20 mouse cellular contexts compared by ENCODE assay signal in the genomic region with DNA sequence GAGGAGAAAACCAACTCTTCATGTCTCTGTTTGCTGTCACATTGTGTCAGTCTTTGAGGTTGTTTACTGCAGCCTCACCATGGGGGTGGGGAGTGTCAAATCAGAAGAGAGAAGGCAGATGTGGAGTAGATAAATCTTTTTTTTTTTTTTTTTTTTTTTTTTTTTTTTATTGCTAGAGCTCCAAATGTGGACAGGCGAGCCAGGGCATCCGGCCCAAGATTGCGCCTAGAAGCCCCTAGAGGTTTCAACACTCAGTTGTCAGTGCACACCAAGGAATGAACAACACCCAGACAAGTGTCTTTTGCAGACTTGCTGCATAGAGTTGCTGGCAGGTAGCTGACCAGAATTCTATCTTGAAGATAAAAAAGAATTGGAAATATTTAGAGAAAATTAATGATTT.
DNase-seq lines count a peak whose midpoint lies in the region; ATAC-seq and TF ChIP-seq lines count a peak whose summit lies in the region.
"Had no signal": no experiment of that assay in that cellular context is flagged by ENCODE, and none has a peak within 500 bp of the region (broad histone marks: within the 10 kb centered on the region; RNA-seq: fewer than 3 reads in every experiment).

No protein-coding gene starts in this region.

- no peak overlapping the region for H3K4me2 ChIP-seq in kidney, embryonic 16.5 days (replicated peaks; ENCODE audit: low read depth, low read length)
- H3K4me2 ChIP-seq in lung, postnatal 0 days (replicated peaks; ENCODE audit: low read depth, low read length) = no peak overlapping the region
- H3K4me2 ChIP-seq: forebrain, embryonic 13.5 days; heart, embryonic 15.5 days; hindbrain, embryonic 13.5 days had no signal

- H3K4me3 ChIP-seq in heart, embryonic 10.5 days = no peak overlapping the region
- H3K4me3 ChIP-seq in kidney, embryonic 16.5 days (ENCODE audit: low read length) = no peak overlapping the region
- H3K4me3 ChIP-seq in lung, postnatal 0 days (ENCODE audit: low read depth, low read length) = no peak overlapping the region
- H3K4me3 ChIP-seq: embryonic facial prominence, embryonic 10.5 days; forebrain, embryonic 13.5 days; heart, embryonic 15.5 days; hindbrain, embryonic 13.5 days had no signal

- H3K27me3 ChIP-seq in heart, embryonic 10.5 days (ENCODE audit: insufficient read depth, poor library complexity, severe bottlenecking) = no peaks in the 10 kb centered on the region
- H3K27me3 ChIP-seq in kidney, embryonic 16.5 days (ENCODE audit: insufficient read depth, low read length) = no peaks in the 10 kb centered on the region
- no peaks in the 10 kb centered on the region for H3K27me3 ChIP-seq in lung, postnatal 0 days (replicated peaks; ENCODE audit: insufficient read depth, low read length)
- H3K27me3 ChIP-seq: CH12.LX; forebrain, embryonic 13.5 days; heart, embryonic 15.5 days; hindbrain, embryonic 13.5 days had no signal

- no peak for TF ChIP-seq EP300 in lung, postnatal 0 days (IDR thresholded peaks at IDR 0.05)

- no peak for TF ChIP-seq CTCF in lung, postnatal 0 days (IDR thresholded peaks at IDR 0.05)

- no peaks in the 10 kb centered on the region for H3K9me3 ChIP-seq in heart, embryonic 10.5 days
- no peaks in the 10 kb centered on the region for H3K9me3 ChIP-seq in kidney, embryonic 16.5 days (ENCODE audit: low read length)
- no peaks in the 10 kb centered on the region for H3K9me3 ChIP-seq in lung, postnatal 0 days (ENCODE audit: low read length)
- H3K9me3 ChIP-seq: embryonic facial prominence, embryonic 10.5 days; forebrain, embryonic 13.5 days; heart, embryonic 15.5 days; hindbrain, embryonic 13.5 days had no signal

- 70% methylated on average over 3 of the region's 3 CpGs for WGBS in heart, embryonic 10.5 days
- WGBS in kidney, embryonic 16.5 days = 71% methylated on average over 3 of the region's 3 CpGs
- WGBS in lung, postnatal 0 days = 66% methylated on average over 3 of the region's 3 CpGs

- no peak for ATAC-seq in kidney, embryonic 16.5 days (ENCODE audit: low FRiP score, low TSS enrichment)
- ATAC-seq in lung, postnatal 0 days = no peak
- ATAC-seq: activated CD4-positive, CD25-positive, alpha-beta regulatory T cell, adult 4 months; forebrain, embryonic 13.5 days; forebrain, postnatal 0 days; hindbrain, postnatal 0 days; Patski had no signal

- H3K9ac ChIP-seq in kidney, embryonic 16.5 days (replicated peaks; ENCODE audit: low read length) = no peak overlapping the region
- no peak overlapping the region for H3K9ac ChIP-seq in lung, postnatal 0 days (replicated peaks; ENCODE audit: low read depth)
- H3K9ac ChIP-seq: forebrain, embryonic 13.5 days; forebrain, postnatal 0 days; heart, embryonic 15.5 days; hindbrain, embryonic 13.5 days had no signal

- intact Hi-C loops in heart, postnatal 10 days (cut with DNase I) = no loop called here

- DNase-seq in gastrocnemius, postnatal 10 days = peak; percentile 6
- no peak for DNase-seq in gastrocnemius, postnatal 4 days (ENCODE audit: low spot score in 2 of 2)
- DNase-seq in heart, postnatal 10 days = peak; percentile 23 to 26
- DNase-seq in heart, embryonic 10.5 days (ENCODE audit: low spot score) = no peak
- DNase-seq in kidney, postnatal 14 days = peak; percentile 3
- DNase-seq in lung, postnatal 4 days = peak; percentile 8 to 34
- DNase-seq in lung, postnatal 0 days (ENCODE audit: low spot score) = no peak
- DNase-seq: adrenal gland, postnatal 36 days; cerebellum, adult 2 months; forebrain, postnatal 0 days; kidney, adult 11 months had no signal

- no peaks in the 10 kb centered on the region for H3K4me1 ChIP-seq in heart, embryonic 10.5 days
- no peaks in the 10 kb centered on the region for H3K4me1 ChIP-seq in kidney, embryonic 16.5 days (ENCODE audit: insufficient read depth, low read length)
- no peaks in the 10 kb centered on the region for H3K4me1 ChIP-seq in lung, postnatal 0 days (ENCODE audit: insufficient read depth, low read depth, low read length)
- H3K4me1 ChIP-seq: heart, embryonic 15.5 days had no signal

- no peak overlapping the region for H3K27ac ChIP-seq in heart, embryonic 10.5 days
- H3K27ac ChIP-seq in kidney, embryonic 16.5 days (ENCODE audit: low read length) = no peak overlapping the region
- no peak overlapping the region for H3K27ac ChIP-seq in lung, postnatal 0 days (ENCODE audit: low read length)
- H3K27ac ChIP-seq: embryonic facial prominence, embryonic 10.5 days; forebrain, embryonic 13.5 days; heart, embryonic 15.5 days; hindbrain, embryonic 13.5 days; hindbrain, postnatal 0 days had no signal

- no peaks in the 10 kb centered on the region for H3K36me3 ChIP-seq in heart, embryonic 10.5 days
- H3K36me3 ChIP-seq in kidney, embryonic 16.5 days (ENCODE audit: insufficient read depth, low read length) = no peaks in the 10 kb centered on the region
- no peaks in the 10 kb centered on the region for H3K36me3 ChIP-seq in lung, postnatal 0 days (ENCODE audit: insufficient read depth, low read length)
- H3K36me3 ChIP-seq: embryonic facial prominence, embryonic 10.5 days; heart, embryonic 15.5 days; hindbrain, embryonic 13.5 days had no signal

Comparison
In these comparisons a context has a peak if more than half of its experiments do, and no peak if none do; other contexts are left out.
1. DNase-seq: peak in gastrocnemius, postnatal 10 days (single experiment), heart, postnatal 10 days (2 of 2), kidney, postnatal 14 days (single experiment) and lung, postnatal 4 days (2 of 2); none in gastrocnemius, postnatal 4 days (0 of 2), heart, embryonic 10.5 days (single experiment) and lung, postnatal 0 days (single experiment).